Mouse (Mus musculus) CH12.LX (cell line): ENCODE data around the gene Ccdc32. TPM values are rescaled to one million over a fixed set of nuclear protein-coding genes. Genes with fewer than 3 reads are reported as not detected.

Experiments
- DNase-seq: peaks from one replicate; pipeline ENCODE4 v3.0.0-alpha.2; 2013; ENCODE audit errors: extremely low read depth
- H3K27ac ChIP-seq: 2 replicates; pipeline ENCODE4 v1.5.1; 2012; ENCODE audit warnings: low read depth, mild to moderate bottlenecking, control low read depth, moderate library complexity; ENCODE audit not compliant: insufficient read depth
- H3K27me3 ChIP-seq: replicated peaks from 2 replicates; pipeline ENCODE3; 2012; ENCODE audit warnings: inconsistent platforms
- H3K36me3 ChIP-seq, 2 experiments: replicated peaks in 1 of 2; 2 replicates each; pipeline versions ENCODE3 to v1.6.1; 2012; ENCODE audit warnings: inconsistent platforms in 1 of 2, low read length in 1 of 2, mild to moderate bottlenecking in 1 of 2, mixed read lengths in 1 of 2, moderate library complexity in 1 of 2; ENCODE audit not compliant: control insufficient read depth in 1 of 2, insufficient read depth in 1 of 2
- H3K4me1 ChIP-seq, 2 experiments: 2 replicates each; pipeline ENCODE4 v1.6.1; 2012; ENCODE audit warnings: inconsistent platforms in 1 of 2, moderate library complexity in 1 of 2; ENCODE audit not compliant: insufficient read depth in 2 of 2, control insufficient read depth in 1 of 2
- H3K4me2 ChIP-seq: 2 replicates; pipeline ENCODE4 v1.6.1; 2012; ENCODE audit warnings: low read depth, mild to moderate bottlenecking, control low read depth; ENCODE audit not compliant: poor library complexity, insufficient read depth, severe bottlenecking
- H3K4me3 ChIP-seq, 3 experiments: fragments of 150-350 bp in 1 of 3; sonication (generic) in 1 of 3; replicated peaks in 1 of 3; 2 replicates each; pipeline versions ENCODE3 to v1.5.1; 2011 to 2012; ENCODE audit warnings: low read depth in 2 of 3, low read length in 2 of 3, mild to moderate bottlenecking in 2 of 3, moderate library complexity in 2 of 3, control low read depth in 1 of 3, improper control_type of control experiment in 1 of 3, inconsistent platforms in 1 of 3, mixed read lengths in 1 of 3; ENCODE audit not compliant: poor library complexity in 1 of 3
- H3K79me2 ChIP-seq: replicated peaks from 2 replicates; pipeline ENCODE4 v1.6.1; 2012; ENCODE audit warnings: mild to moderate bottlenecking, moderate library complexity; ENCODE audit not compliant: control insufficient read depth, poor library complexity, insufficient read depth, severe bottlenecking; ENCODE audit errors: extremely low read depth
- H3K9ac ChIP-seq: 2 replicates; pipeline ENCODE4 v1.6.1; 2012; ENCODE audit warnings: low read depth, mild to moderate bottlenecking, control low read depth, moderate library complexity; ENCODE audit not compliant: insufficient read depth
- H3K9me3 ChIP-seq: replicated peaks from 2 replicates; pipeline ENCODE3; 2012; ENCODE audit warnings: low read length, inconsistent platforms, mixed read lengths
- BHLHE40 ChIP-seq: IDR thresholded peaks from 2 replicates; pipeline ENCODE4 v1.6.1; 2011; ENCODE audit warnings: mild to moderate bottlenecking, low read depth, low read length, improper control_type of control experiment
- CTCF ChIP-seq, 2 experiments: IDR thresholded peaks in 1 of 2; conservative IDR thresholded peaks in 1 of 2; 2 replicates each; pipeline ENCODE4 v1.5.1; 2011 to 2012; ENCODE audit warnings: low read depth in 2 of 2, low read length in 2 of 2, improper control_type of control experiment in 1 of 2, inconsistent platforms in 1 of 2, mild to moderate bottlenecking in 1 of 2, moderate library complexity in 1 of 2
- ELF1 ChIP-seq: IDR thresholded peaks from 2 replicates; pipeline ENCODE4 v1.6.1; 2014; ENCODE audit warnings: low read depth, mild to moderate bottlenecking, inconsistent platforms, low read length, improper control_type of control experiment
- ETS1 ChIP-seq: conservative IDR thresholded peaks from 2 replicates; pipeline ENCODE4 v1.6.1; 2012; ENCODE audit warnings: low read depth, mild to moderate bottlenecking, inconsistent platforms, low read length, improper control_type of control experiment, moderate library complexity
- GABPA ChIP-seq: IDR thresholded peaks from 2 replicates; pipeline ENCODE4 v1.6.1; 2012; ENCODE audit warnings: low read depth, low read length, improper control_type of control experiment, inconsistent platforms; ENCODE audit not compliant: insufficient replicate concordance
- HCFC1 ChIP-seq: IDR thresholded peaks from 2 replicates; pipeline ENCODE4 v1.6.1; 2012; ENCODE audit warnings: low read depth, mild to moderate bottlenecking, inconsistent platforms, low read length, improper control_type of control experiment
- IRF4 ChIP-seq: IDR thresholded peaks from 2 replicates; pipeline ENCODE4 v1.6.1; 2014; ENCODE audit warnings: low read depth, mild to moderate bottlenecking, inconsistent platforms, low read length, improper control_type of control experiment
- JUN ChIP-seq: IDR thresholded peaks from 2 replicates; pipeline ENCODE4 v1.6.1; 2011; ENCODE audit warnings: low read depth, mild to moderate bottlenecking, low read length, improper control_type of control experiment, moderate library complexity; ENCODE audit not compliant: insufficient read depth
- JUND ChIP-seq: conservative IDR thresholded peaks from 2 replicates; pipeline ENCODE4 v1.6.1; 2011; ENCODE audit warnings: low read depth, low read length, improper control_type of control experiment
- KAT2A ChIP-seq: IDR thresholded peaks from 2 replicates; pipeline ENCODE4 v1.6.1; 2012; ENCODE audit warnings: low read length, improper control_type of control experiment, inconsistent platforms; ENCODE audit not compliant: insufficient replicate concordance
- MAFK ChIP-seq: IDR thresholded peaks from 2 replicates; pipeline ENCODE4 v1.6.1; 2011; ENCODE audit warnings: low read length, improper control_type of control experiment; ENCODE audit not compliant: insufficient replicate concordance
- MAX ChIP-seq: IDR thresholded peaks from 2 replicates; pipeline ENCODE4 v1.6.1; 2011; ENCODE audit warnings: low read length, improper control_type of control experiment
- MAZ ChIP-seq: IDR thresholded peaks from 2 replicates; pipeline ENCODE4 v1.6.1; 2012; ENCODE audit warnings: low read depth, mild to moderate bottlenecking, inconsistent platforms, low read length, improper control_type of control experiment, moderate library complexity
- MEF2A ChIP-seq: IDR thresholded peaks from 2 replicates; pipeline ENCODE4 v1.6.1; 2014; ENCODE audit warnings: low read depth, mild to moderate bottlenecking, inconsistent platforms, low read length, improper control_type of control experiment, borderline replicate concordance
- MYC ChIP-seq: IDR thresholded peaks from 2 replicates; pipeline ENCODE4 v1.6.1; 2011; ENCODE audit warnings: low read depth, mild to moderate bottlenecking, improper control_type of control experiment, low read length
- NRF1 ChIP-seq: IDR thresholded peaks from 2 replicates; pipeline ENCODE4 v1.6.1; 2014; ENCODE audit warnings: low read depth, mild to moderate bottlenecking, inconsistent platforms, low read length, improper control_type of control experiment, moderate library complexity
- PAX5 ChIP-seq: IDR thresholded peaks from 2 replicates; pipeline ENCODE4 v1.6.1; 2012; ENCODE audit warnings: low read length, inconsistent platforms, mixed read lengths
- POLR2A ChIP-seq: IDR thresholded peaks from 2 replicates; pipeline ENCODE4 v1.6.1; 2011; ENCODE audit warnings: low read depth, mild to moderate bottlenecking, improper control_type of control experiment, low read length
- RAD21 ChIP-seq: IDR thresholded peaks from 2 replicates; pipeline ENCODE4 v1.6.1; 2011; ENCODE audit warnings: low read depth, mild to moderate bottlenecking, low read length, improper control_type of control experiment, moderate library complexity
- RCOR1 ChIP-seq: conservative IDR thresholded peaks from 2 replicates; pipeline ENCODE4 v1.6.1; 2012; ENCODE audit warnings: low read depth, mild to moderate bottlenecking, inconsistent platforms, low read length, improper control_type of control experiment
- SIN3A ChIP-seq: IDR thresholded peaks from 2 replicates; pipeline ENCODE4 v1.6.1; 2012; ENCODE audit warnings: low read length, improper control_type of control experiment, inconsistent platforms
- SMC3 ChIP-seq: IDR thresholded peaks from 2 replicates; pipeline ENCODE4 v1.6.1; 2011; ENCODE audit warnings: low read depth, low read length, improper control_type of control experiment
- TBP ChIP-seq: conservative IDR thresholded peaks from 2 replicates; pipeline ENCODE4 v1.6.1; 2011; ENCODE audit warnings: low read depth, low read length, improper control_type of control experiment
- TCF12 ChIP-seq: IDR thresholded peaks from 2 replicates; pipeline ENCODE4 v1.6.1; 2014; ENCODE audit warnings: low read depth, mild to moderate bottlenecking, inconsistent platforms, low read length, improper control_type of control experiment
- UBTF ChIP-seq: IDR thresholded peaks from 2 replicates; pipeline ENCODE4 v1.6.1; 2012; ENCODE audit warnings: low read depth, mild to moderate bottlenecking, inconsistent platforms, low read length, improper control_type of control experiment, moderate library complexity
- USF2 ChIP-seq: conservative IDR thresholded peaks from 2 replicates; pipeline ENCODE4 v1.6.1; 2011; ENCODE audit warnings: low read depth, low read length, improper control_type of control experiment
- ZMIZ1 ChIP-seq: IDR thresholded peaks from 2 replicates; pipeline ENCODE4 v1.6.1; 2012; ENCODE audit warnings: low read depth, mild to moderate bottlenecking, inconsistent platforms, low read length, improper control_type of control experiment
- ZNF384 ChIP-seq: IDR thresholded peaks from 2 replicates; pipeline ENCODE4 v1.6.1; 2012; ENCODE audit warnings: low read depth, low read length, improper control_type of control experiment, inconsistent platforms
- dilution Hi-C: fragments of 300-500 bp; cut with MboI; formaldehyde crosslinking; loops from 2 replicates; pipeline ENCODE4 v1.14.3; 2020; ENCODE audit warnings: low sequenced_read_pairs; ENCODE audit not compliant: extremely low pct_unique_long_range_greater_than_20kb, extremely low pct_ligation_motif_present
- in situ Hi-C: fragments of 300-500 bp; cut with MboI; formaldehyde crosslinking; loops from 3 replicates; pipeline ENCODE4 v1.14.3; 2019; ENCODE audit warnings: low sequenced_read_pairs, low pct_ligation_motif_present, low pct_unique_long_range_greater_than_20kb, mixed read lengths
- polyA plus RNA-seq: library from polyadenylated mRNA; unstranded; fragments of >175 nt; gene quantifications from 2 replicates; pipeline ENCODE4 v1.2.1, GENCODE M21; 2012; ENCODE audit warnings: low read depth; ENCODE audit not compliant: insufficient read length
- total RNA-seq, 2 experiments: library from RNA; depleted of rRNA; stranded (reverse); fragments of 300-350 nt in 1 of 2; fragments of >200 nt in 1 of 2; gene quantifications; 2 replicates each; pipeline ENCODE4 v1.2.3; 2012 to 2014

The Ccdc32 gene
- total and polyA plus RNA-seq, 3 experiments: 11.5 to 18.3 (median 11.7) TPM

DNA sequence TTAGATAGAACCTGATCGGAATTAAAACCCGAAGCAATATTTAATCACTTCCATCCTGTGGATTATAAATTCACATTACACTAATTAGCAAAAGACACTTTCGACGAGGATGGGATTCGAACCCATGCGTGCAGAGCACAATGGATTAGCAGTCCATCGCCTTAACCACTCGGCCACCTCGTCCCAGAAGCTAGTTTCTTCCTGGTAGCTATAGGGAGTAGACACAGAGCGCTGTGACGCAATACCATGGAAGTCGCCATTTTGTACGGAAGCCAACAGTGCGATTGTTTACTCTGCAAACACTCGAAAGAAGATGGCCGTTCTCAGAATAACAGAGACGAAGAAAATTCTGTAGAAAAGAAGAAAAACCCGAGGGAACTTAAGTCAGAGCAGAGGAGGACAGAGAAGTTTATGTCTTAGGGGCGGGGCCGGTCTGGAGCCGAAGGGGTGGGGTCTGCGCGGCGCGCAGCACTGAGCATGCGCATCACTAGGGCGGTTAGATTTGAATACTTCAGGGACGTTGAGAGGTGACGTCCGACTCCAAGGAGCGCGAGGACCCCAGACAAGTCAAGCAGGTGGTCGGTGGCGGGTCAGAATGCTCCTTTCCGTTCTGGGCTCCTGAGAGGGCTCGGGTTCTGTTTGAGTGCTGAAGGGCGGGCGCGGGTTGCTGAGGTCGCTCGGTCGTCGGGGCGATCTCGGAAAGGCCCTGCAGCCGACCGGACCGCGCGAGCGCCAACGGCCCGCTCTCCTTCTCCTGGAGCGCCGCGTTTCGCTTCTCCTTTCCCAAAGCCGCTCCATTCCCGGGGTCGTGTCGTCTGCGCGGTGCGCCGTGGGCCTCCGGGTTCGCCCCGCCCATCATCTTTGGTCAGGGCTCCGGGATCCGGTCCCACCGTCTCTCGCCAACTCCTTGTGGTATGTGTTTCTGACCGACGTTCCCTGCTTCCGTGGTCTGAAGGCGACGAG lies 17.7 kb upstream of the Ccdc32 start, which contains the start of gene Knl1 (continued):
- 0 out of 2 replicates have a peak, but pooled peaks have one; percentile 30 for TF ChIP-seq UBTF
- peak; percentile 77 for TF ChIP-seq HCFC1
- no peak for TF ChIP-seq ZNF384
- TF ChIP-seq JUND: peak; percentile 24
- TF ChIP-seq USF2: no peak
- TF ChIP-seq GABPA: no peak
- peak; percentile 100 for TF ChIP-seq TBP
- no peak for TF ChIP-seq PAX5
- no peak for TF ChIP-seq RCOR1
- TF ChIP-seq JUN: peak; percentile 2; the same call in 1 of the 2 replicates
- no peak for TF ChIP-seq SMC3

DNA sequence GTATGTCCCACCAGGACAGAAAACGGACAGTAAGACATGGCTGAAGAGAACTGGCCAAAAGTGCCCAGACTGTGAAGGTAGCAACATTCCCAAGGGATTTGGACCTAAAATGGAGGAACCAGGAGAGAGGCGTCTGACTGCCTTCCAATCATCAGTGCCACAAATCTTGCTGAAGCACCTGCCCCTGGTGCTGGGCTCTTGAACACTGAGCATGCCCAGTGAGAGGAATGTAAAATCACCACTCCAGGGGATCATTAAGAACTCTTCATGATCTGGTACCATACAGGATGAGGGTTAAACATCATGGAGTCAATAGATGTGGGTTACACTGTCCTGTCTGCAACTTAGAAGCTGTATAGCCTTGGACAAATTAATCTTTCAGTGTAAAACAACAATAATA lies 16.0 kb upstream of the Ccdc32 start:
- Histone ChIP-seq H3K27ac (no peak overlapping the region), H3K36me3 (peaks cover 3 to 17% of the 10 kb centered on the region in 2 experiments), H3K27me3 (no peaks in the 10 kb centered on the region), H3K4me1 (peaks cover 0 to 27% of the 10 kb centered on the region in 2 experiments; a peak in 2 of 4 replicates), H3K4me3 (no peak overlapping the region), H3K79me2 (peaks cover 17% of the 10 kb centered on the region), H3K9me3 (no peaks in the 10 kb centered on the region), H3K9ac (no peak overlapping the region), H3K4me2 (no peak overlapping the region)
- TF ChIP-seq ZNF384: no peak
- peak; percentile 64 for TF ChIP-seq NRF1
- DNase-seq: no peak
- dilution Hi-C loops (no loop called here), in situ Hi-C loops (no loop called here)

DNA sequence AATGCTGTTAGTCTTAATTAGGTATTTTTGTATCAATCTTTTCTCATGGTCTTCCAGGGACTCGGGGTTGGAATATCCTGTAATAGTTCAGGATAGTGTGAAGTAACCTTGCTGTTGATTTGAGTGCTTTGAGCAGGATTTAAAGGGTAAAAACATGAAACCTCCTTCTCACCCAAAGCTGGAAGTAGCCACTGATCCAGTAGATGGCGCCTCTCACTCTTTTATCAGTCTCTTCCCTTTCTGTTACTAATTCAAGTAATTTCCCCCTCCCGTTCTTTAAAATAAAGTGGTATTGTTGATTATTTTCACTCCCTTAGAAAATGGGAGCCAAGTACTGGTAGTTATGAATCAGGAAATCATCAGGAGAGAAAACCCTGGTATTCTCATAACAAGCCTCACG lies 11.7 kb upstream of the Ccdc32 start:
- dilution Hi-C loops (no loop called here), in situ Hi-C loops (no loop called here)
- no peak overlapping the region for H3K27ac ChIP-seq
- no peaks in the 10 kb centered on the region for H3K27me3 ChIP-seq
- no peak overlapping the region for H3K9ac ChIP-seq
- no peak overlapping the region for H3K4me3 ChIP-seq
- peaks cover 31 to 52% of the 10 kb centered on the region in 2 experiments for H3K36me3 ChIP-seq
- no peak overlapping the region for H3K4me2 ChIP-seq
- no peak for DNase-seq
- peaks cover 7% of the 10 kb centered on the region; the same call in 1 of the 2 replicates for H3K79me2 ChIP-seq
- no peaks in the 10 kb centered on the region for H3K9me3 ChIP-seq
- H3K4me1 ChIP-seq: peaks cover 4 to 16% of the 10 kb centered on the region in 2 experiments; a peak in 3 of 4 replicates
- TF ChIP-seq GABPA: no peak
- no peak for TF ChIP-seq MAX
- TF ChIP-seq MAZ: no peak
- no peak for TF ChIP-seq ELF1
- no peak for TF ChIP-seq POLR2A
- peak; percentile 67 for TF ChIP-seq SMC3
- TF ChIP-seq TCF12: no peak
- TF ChIP-seq BHLHE40: no peak
- no peak for TF ChIP-seq IRF4
- TF ChIP-seq JUND: no peak
- no peak for TF ChIP-seq TBP
- peak; percentile 72 for TF ChIP-seq RAD21
- no peak for TF ChIP-seq MAFK
- TF ChIP-seq MYC: no peak
- TF ChIP-seq KAT2A: no peak
- TF ChIP-seq ETS1: no peak
- TF ChIP-seq MEF2A: no peak
- no peak for TF ChIP-seq SIN3A
- TF ChIP-seq RCOR1: no peak
- peak; percentile 18 to 75; a peak in 3 of 4 replicates for TF ChIP-seq CTCF (conservative IDR thresholded peaks at IDR 0.05 in 1 of 2, IDR thresholded peaks at IDR 0.05 in 1 of 2; ENCODE audit: low read depth in 2 of 2, low read length in 2 of 2)
- TF ChIP-seq HCFC1: no peak
- TF ChIP-seq NRF1: no peak
- TF ChIP-seq ZMIZ1: no peak
